Mouse (Mus musculus) kidney, embryonic 15.5 days (tissue): Measurements from ENCODE around the gene Gm9758. TPM values are rescaled to one million over a fixed set of nuclear protein-coding genes. Genes with fewer than 3 reads are reported as not detected.
"Not testable (repeated sequence)": the region's sequence is repeated elsewhere in the genome, so short reads cannot be mapped to it uniquely, and the experiment has no call there.

ENCODE experiments used
- ATAC-seq: fragments of 200-750 bp; cut with Nextera tagmentation; replicated peaks from 2 replicates; pipeline ENCODE4 v1.8.0; 2017; ENCODE audit warnings: moderate TSS enrichment; ENCODE audit not compliant: low FRiP score
- H3K27ac ChIP-seq: fragments of 300-500 bp; sonication (generic); 2 replicates; pipeline ENCODE4 v1.5.1; 2015; ENCODE audit warnings: mild to moderate bottlenecking, inconsistent platforms
- H3K27me3 ChIP-seq: fragments of 300-500 bp; sonication (generic); 2 replicates; pipeline ENCODE4 v1.6.1; 2015; ENCODE audit warnings: inconsistent platforms
- H3K36me3 ChIP-seq: fragments of 300-500 bp; sonication (generic); 2 replicates; pipeline ENCODE4 v1.6.1; 2015; ENCODE audit warnings: inconsistent platforms
- H3K4me1 ChIP-seq: fragments of 300-500 bp; sonication (generic); 2 replicates; pipeline ENCODE4 v1.6.1; 2015; ENCODE audit warnings: inconsistent platforms
- H3K4me2 ChIP-seq: fragments of 300-500 bp; sonication (generic); 2 replicates; pipeline ENCODE4 v1.6.1; 2015; ENCODE audit warnings: moderate library complexity, mild to moderate bottlenecking, inconsistent platforms
- H3K4me3 ChIP-seq: fragments of 300-500 bp; sonication (generic); replicated peaks from 2 replicates; pipeline ENCODE4 v1.5.1; 2015; ENCODE audit warnings: mild to moderate bottlenecking, inconsistent platforms
- H3K9ac ChIP-seq: fragments of 300-500 bp; sonication (generic); 2 replicates; pipeline ENCODE4 v1.6.1; 2015; ENCODE audit warnings: mild to moderate bottlenecking, inconsistent platforms
- H3K9me3 ChIP-seq: fragments of 300-500 bp; sonication (generic); replicated peaks from 2 replicates; pipeline ENCODE4 v1.6.1; 2016; ENCODE audit warnings: inconsistent platforms
- WGBS: fragments of 180-500 bp; shearing (Covaris S2); methylation state at CpG from one replicate; pipeline ENCODE4 v1.1.7; 2015; ENCODE audit warnings: mixed read lengths; 5-methylcytosine and 5-hydroxymethylcytosine counted together
- polyA plus RNA-seq: library from polyadenylated mRNA; unstranded; fragments of >200 nt; fragmentation: Nextera tagmentation; extraction: Ambion mirVana; gene quantifications from 2 replicates; pipeline ENCODE4 v1.2.1, GENCODE M21; 2015

Gene Gm9758
- polyA plus RNA-seq, 1 experiment from 2014 or later = not detected

DNA sequence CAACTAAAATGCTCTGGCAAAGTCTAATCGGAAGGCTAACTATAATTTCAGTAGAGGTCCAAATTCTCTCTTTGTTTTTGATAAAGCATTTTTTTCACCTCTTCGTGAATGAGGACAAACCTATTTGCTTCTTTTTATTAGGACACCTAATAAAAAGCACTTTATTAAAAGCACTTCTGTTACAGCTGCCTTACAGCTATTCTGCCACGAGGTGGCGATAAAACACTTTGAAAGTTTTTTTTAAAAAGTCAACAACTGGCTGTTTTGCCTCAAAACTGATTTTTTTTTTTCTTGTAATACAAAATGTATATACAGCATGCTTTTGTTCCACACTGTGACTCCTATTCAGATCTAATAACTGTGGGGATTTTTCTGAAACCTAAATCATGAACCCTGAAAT lies 12.3 kb upstream of the Gm9758 start:
- H3K27ac ChIP-seq, H3K4me2 ChIP-seq, ATAC-seq, H3K9me3 ChIP-seq, H3K27me3 ChIP-seq, H3K4me1 ChIP-seq, H3K36me3 ChIP-seq, H3K4me3 ChIP-seq, H3K9ac ChIP-seq: not testable (repeated sequence)
- WGBS = 31% methylated on average over 4 of the region's 4 CpGs

DNA sequence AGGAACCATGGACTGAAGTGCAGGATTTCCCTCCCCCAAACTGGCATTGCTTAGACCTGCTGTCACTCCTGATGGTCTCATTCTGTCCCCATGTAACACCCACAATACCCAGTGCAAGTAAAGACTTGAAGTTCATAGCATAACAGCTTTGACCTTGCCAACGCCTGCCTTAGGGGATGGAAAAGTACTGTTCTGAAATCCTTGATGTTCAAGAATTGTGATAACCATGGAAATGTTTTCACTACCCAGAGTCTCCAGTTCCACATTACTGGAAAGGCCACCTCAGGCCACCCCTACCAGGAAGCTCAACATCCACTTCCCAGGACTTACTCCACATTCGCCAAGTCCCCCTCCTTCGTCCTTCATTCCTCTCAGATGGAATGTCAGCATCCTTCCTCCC lies 338 bp downstream of the Gm9758 start:
- not testable (repeated sequence) for ATAC-seq, H3K36me3 ChIP-seq, H3K27ac ChIP-seq, H3K4me2 ChIP-seq, H3K4me1 ChIP-seq, H3K9me3 ChIP-seq, H3K9ac ChIP-seq, H3K4me3 ChIP-seq, H3K27me3 ChIP-seq
- WGBS = 76% methylated on average over 2 of the region's 3 CpGs

DNA sequence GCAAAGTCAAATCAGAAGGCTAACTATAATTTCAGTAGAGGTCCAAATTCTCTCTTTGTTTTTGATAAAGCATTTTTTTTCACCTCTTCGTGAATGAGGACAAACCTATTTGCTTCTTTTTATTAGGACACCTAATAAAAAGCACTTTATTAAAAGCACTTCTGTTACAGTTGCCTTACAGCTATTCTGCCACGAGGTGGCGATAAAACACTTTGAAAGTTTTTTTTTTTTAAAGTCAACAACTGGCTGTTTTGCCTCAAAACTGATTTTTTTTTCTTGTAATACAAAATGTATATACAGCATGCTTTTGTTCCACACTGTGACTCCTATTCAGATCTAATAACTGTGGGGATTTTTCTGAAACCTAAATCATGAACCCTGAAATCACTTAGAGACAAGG lies 11.2 kb downstream of the Gm9758 start:
- not testable (repeated sequence) for ATAC-seq, H3K27ac ChIP-seq, H3K4me3 ChIP-seq, H3K9ac ChIP-seq, H3K4me2 ChIP-seq, H3K27me3 ChIP-seq, H3K4me1 ChIP-seq, H3K36me3 ChIP-seq, H3K9me3 ChIP-seq
- 21% methylated on average over 3 of the region's 3 CpGs for WGBS

DNA sequence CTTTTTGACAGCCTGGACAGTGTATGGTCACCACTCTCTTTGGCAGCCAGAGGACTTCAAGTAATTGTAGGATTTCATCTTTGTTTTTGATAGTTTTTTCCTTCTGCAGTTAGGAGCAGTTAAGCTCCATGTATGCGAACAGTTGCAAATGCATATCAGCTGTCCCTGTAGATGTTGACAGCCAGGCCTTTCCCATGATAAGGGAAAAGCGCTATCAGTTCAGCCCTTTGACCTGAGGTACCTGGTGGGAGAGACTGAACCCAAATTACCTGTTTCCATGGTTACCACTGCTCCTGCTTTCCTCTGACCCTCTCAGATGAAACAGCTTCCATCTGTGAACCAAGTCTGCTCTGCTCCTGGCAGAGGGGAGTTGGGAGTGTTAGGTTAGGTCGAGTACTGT lies 22.5 kb downstream of the Gm9758 start:
- 77% methylated on average over 3 of the region's 3 CpGs for WGBS
- Histone ChIP-seq H3K27ac (no peak overlapping the region), H3K4me2 (no peak overlapping the region), H3K4me3 (no peak overlapping the region), H3K36me3 (no peaks in the 10 kb centered on the region), H3K4me1 (no peaks in the 10 kb centered on the region), H3K9me3 (no peaks in the 10 kb centered on the region), H3K27me3 (no peaks in the 10 kb centered on the region), H3K9ac (no peak overlapping the region)
- ATAC-seq = no peak

DNA sequence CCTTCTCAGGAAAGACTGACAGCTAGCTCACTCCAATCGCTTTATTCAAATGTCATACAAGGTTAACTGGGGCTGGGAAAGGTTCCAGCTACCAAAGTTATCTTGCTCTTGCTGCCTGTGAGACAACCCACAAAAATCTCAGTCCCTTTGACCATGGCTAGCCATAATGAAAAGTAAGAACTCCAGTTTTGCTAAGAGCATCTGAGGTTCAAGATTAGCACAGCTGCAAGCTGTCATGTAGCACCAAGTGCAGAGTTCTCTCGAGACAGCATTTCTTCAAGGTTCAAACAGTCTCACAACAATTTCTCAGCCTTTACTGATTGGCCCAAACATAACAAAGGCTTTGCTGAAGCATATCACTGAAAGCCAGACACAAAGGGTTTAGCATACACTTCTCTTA lies 29.4 kb downstream of the Gm9758 start:
- not testable (repeated sequence) for H3K27ac ChIP-seq, H3K36me3 ChIP-seq, H3K4me1 ChIP-seq, H3K9ac ChIP-seq, H3K9me3 ChIP-seq, H3K27me3 ChIP-seq, H3K4me3 ChIP-seq, H3K4me2 ChIP-seq, ATAC-seq
- 56% methylated on average over 2 of the region's 2 CpGs for WGBS

Other genes with a start within 250 kb of the Gm9758 start
- not detected in 2 replicates for gene Speer4e, start 23.5 kb upstream of the Gm9758 start, polyA plus RNA-seq
- not detected in 2 replicates for gene Gm10354, start 64.0 kb upstream of the Gm9758 start, polyA plus RNA-seq
- gene Gm17019, start 118.1 kb upstream of the Gm9758 start, polyA plus RNA-seq = not detected in 2 replicates